Mouse (Mus musculus): ENCODE measurements around the gene Acsl3.

Gene Acsl3

DNA sequence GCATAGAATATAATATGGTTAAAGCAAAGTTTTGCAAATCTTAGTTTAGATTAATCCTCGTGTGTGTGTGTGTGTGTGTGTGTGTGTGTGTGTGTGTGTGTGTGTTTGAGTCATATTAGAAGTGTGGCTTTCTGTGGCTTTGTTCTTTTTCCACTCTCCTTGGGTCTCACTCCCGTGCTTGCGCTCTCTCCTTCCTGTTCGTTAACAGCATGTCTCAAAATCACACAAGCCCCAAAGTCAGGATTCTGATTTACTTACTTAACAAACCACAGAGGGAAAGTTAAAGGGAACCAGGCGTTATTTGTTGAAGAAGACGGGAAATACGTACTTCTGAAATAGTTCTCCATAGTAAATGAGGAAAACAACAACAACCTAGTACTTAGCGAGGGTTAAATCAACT lies 26.5 kb downstream of the Acsl3 start:
- DNase-seq (ENCODE audit: extremely low spot score, low spot score): no peak

GRCm38 (mm10) chr1:78686872-78687271 lies 29.2 kb downstream of the Acsl3 start:
- no peak for DNase-seq (ENCODE audit: extremely low spot score, low spot score)

DNA sequence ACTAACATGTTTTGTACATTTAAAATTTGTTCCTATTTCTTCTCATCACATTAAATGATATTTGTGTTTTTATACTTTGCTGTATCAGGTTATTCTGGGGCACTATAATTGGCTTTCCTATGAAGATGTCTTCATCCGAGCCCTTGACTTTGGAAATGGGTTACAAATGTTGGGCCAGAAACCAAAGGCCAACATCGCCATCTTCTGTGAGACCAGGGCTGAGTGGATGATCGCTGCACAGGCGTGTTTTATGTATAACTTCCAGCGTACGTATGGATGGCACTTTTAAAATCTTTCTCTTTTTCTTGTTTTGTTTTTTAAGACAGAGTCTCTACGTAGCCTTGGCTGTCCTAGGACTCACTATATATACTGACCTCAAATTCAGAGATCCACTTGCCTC lies 30.5 kb downstream of the Acsl3 start:
- DNase-seq (ENCODE audit: extremely low spot score, low spot score): no peak

DNA sequence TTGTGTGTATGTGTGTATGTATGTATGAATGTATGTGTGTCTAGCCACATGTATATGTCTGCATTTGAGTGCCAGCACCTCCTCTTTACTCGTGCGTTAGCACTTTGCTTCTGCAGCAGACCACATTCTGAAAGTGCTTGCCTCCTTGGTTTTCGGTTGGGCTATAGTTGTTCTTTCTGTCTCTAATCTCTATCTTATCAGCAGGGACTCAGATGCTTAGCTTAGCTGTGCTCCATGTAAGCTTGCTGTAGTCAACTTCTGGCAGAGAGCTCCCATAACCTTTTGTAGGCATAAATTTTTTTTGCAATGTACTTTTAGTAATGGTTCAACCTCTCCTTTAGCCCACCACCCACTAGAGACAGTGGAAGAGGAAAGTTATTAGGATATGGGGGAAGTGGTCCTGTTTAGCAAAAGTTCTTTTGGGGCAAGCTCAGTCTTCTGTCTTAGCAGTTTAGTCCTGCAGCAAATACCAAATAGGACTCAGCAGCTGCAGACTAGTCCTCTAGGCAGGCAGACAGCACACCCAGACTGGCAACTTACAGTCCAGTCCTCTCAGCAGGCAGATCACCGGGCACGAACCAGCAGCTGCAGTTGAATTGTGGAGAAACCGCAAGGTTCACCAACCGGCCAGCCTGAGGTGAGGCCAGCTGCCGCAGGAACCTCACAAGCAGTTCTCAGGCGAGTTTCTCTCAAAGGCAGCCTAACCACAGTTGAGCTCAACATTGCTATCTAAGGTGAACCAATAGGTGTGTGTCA lies 37.1 kb downstream of the Acsl3 start:
- no peak for DNase-seq (ENCODE audit: extremely low spot score, low spot score)

DNA sequence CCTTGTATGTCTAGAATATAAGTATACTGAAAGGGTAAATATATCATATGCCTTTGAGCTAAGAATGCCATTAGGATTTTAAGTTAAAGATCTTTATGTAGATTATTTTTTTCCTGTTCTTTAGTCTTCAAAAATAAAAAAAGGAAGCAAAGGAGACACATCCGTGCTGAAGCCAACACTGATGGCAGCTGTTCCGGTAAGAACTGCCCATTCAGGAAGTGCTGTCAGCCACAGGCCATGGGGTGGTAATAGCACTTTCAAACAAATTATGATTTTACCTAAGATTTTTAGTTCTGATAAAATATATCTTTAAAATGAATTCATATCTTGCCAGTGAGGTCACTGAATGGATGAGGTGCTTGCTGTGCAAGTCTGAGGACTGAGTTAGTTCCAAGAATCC lies 38.7 kb downstream of the Acsl3 start:
- DNase-seq (ENCODE audit: extremely low spot score, low spot score): no peak

DNA sequence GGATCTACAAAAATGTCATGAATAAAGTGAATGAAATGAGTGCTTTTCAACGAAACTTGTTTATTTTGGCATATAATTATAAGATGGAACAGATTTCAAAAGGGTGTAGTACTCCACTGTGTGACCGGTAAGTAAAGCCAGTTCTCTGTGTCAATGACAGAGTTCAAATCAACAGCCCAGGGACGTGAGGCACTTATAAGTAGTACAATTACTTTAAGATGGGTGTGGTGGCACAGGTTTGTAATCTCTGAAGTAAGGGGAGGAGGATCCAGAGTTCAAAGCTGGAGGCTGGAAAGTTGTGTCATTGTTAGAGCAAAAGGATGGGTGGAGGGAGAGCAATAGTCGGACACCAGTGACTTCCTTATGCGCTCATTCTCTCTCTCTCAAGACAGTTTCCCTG lies 39.3 kb downstream of the Acsl3 start:
- DNase-seq (ENCODE audit: extremely low spot score, low spot score): no peak

GRCm38 (mm10) chr1:78698138-78698537 lies 40.5 kb downstream of the Acsl3 start:
- DNase-seq (ENCODE audit: extremely low spot score, low spot score): no peak

DNA sequence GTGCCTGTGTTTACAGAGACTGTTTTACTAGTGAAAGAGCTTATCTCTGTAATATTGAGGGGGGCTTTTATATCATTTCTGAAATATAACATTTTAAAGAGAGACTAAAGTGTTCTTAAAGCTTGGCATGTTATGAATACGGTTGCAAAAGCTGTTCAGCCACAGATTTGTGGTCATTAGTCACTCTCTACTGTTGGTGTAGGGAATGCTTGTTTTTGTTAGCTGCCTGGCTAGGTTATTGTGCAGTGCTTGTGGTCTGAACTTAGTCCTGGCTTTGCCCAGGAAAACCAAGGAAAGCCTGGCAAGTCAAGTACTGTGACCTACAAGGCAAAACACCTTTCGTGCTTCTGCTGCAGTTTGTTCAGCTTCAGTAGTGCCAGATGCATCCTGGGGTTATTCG lies 44.1 kb downstream of the Acsl3 start:
- no peak for DNase-seq (ENCODE audit: extremely low spot score, low spot score)

DNA sequence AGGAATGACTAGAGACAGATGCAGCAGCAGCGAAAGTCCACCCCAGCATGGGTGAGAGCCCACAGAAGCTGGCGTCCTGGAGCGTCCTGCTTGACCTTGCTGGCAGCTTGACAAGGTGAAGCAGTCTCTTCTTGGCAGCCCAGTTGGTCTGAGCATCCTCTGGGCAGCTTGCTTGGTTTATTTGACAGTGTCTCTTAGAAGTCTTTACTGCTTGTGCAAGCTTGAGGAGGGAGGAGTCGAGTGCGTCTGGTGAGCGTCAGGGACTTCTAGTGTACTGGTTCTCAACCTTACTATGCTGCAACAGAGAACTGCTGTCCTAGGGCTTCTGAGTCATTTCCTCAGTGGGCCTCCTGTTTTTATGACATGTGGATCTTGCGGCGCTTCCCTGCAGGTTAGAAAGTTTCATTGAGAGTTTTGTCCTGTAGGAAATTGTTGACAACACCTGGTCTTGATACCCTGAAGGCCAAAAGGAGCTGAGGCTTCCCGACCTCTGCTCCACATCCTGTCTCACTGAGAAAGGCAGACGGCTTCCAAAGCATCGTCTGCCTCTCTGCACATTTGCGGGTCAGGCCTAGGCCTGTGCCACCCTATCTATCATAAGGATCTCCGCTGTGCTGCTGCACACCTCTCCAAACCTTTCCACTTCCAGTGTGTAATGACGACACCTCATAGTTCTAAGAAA lies 44.8 kb downstream of the Acsl3 start:
- no peak for DNase-seq (ENCODE audit: extremely low spot score, low spot score)

DNA sequence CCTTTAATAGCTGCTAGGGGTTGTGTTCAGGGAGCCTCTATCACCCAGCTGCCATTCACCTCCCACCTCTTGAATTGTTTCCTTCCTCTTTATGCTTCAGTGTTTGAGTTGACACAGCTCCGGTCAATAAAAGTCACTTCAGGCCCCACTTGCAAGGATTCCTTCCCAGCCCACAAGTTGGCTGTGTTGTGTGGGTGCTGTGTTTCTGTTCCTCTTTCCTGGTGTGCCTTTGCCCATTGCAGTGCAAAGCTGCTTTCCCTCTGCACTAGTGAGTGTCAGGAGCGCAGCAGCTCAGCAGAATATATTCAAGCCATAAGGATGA lies 45.3 kb downstream of the Acsl3 start:
- DNase-seq (ENCODE audit: extremely low spot score, low spot score): no peak

DNA sequence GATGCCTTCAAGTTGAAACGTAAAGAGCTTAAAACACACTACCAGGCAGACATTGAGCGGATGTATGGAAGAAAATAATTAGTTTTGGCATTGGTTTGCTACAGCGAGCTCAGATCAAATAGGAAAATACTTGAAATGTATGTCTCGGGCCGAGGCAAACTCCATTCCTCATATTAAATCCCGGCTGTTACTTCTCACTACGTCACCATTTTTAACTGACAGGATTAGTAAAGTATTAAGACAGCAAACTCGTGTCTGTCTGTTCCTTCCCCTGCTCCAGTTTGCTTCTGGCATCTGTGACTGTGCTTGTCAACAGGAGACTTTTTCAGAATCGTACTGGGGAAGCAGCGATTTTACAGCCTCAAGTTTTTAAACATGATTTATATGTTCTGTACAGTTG lies 48.7 kb downstream of the Acsl3 start:
- DNase-seq (ENCODE audit: extremely low spot score, low spot score): no peak

DNA sequence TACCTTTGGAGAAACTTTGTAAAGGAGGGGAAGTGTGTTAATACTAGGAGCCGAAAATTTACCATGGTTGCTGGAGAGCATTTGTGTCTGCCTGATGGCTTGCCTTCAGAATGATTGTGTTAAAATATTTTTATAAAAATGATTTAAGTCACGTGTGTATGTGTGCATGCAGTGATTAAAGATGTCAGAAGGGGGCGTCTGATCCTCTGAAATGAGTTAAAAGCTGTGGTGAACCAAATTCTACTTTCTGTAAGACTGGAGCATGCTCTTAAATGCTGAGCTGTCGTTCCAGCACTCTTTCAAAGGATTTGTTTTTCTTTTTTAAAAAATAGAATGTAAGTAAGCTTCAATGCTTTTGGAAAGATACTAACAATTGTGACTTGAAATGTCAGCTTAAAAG lies 49.7 kb downstream of the Acsl3 start:
- DNase-seq (ENCODE audit: extremely low spot score, low spot score): no peak

- DNase-seq (ENCODE audit: extremely low spot score, low spot score): no peak
Observed at GRCm38 (mm10) chr1:78710026-78710425, 52.4 kb downstream of the Acsl3 start.

GRCm38 (mm10) chr1:78710613-78711329 lies 53.1 kb downstream of the Acsl3 start:
- no peak for DNase-seq (ENCODE audit: extremely low spot score, low spot score)

GRCm38 (mm10) chr1:78724458-78725190 lies 67.0 kb downstream of the Acsl3 start:
- DNase-seq (ENCODE audit: extremely low spot score, low spot score): peak; percentile 74

GRCm38 (mm10) chr1:78725191-78725490 lies 67.5 kb downstream of the Acsl3 start:
- DNase-seq (ENCODE audit: extremely low spot score, low spot score): no peak

- no peak for DNase-seq (ENCODE audit: extremely low spot score, low spot score)
Observed at GRCm38 (mm10) chr1:78725617-78726223, 68.1 kb downstream of the Acsl3 start.

- no peak for DNase-seq (ENCODE audit: extremely low spot score, low spot score)
Observed at GRCm38 (mm10) chr1:78730114-78730720, 72.6 kb downstream of the Acsl3 start.

DNA sequence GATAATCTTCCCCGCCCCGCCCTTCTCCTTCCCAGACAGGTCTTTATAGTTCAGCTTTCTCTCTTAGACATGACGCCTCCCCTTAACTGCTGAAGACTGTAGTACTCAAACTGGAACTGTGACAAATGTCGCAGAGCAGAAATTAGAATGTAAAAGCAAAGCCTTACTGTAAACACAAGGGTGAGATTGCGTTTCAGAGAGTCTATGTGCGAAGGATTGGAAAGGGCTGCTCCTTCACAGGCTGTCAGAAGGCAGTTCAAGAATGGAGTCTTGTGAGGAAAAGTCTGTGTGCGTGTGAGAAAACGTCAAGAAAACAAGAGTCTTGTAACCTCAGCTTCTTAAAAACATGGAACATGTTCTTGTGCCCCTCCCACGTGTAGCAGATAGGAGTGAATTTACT lies 74.7 kb downstream of the Acsl3 start:
- no peak for DNase-seq (ENCODE audit: extremely low spot score, low spot score)

- DNase-seq (ENCODE audit: extremely low spot score, low spot score): no peak
Observed at GRCm38 (mm10) chr1:78734261-78735000, 76.8 kb downstream of the Acsl3 start.

- DNase-seq (ENCODE audit: extremely low spot score, low spot score): no peak
Observed at GRCm38 (mm10) chr1:78737646-78738045, 80.0 kb downstream of the Acsl3 start.
